Mouse (Mus musculus): ENCODE results near the gene Phc1.
"Not testable (repeated sequence)": the region's sequence is repeated elsewhere in the genome, so short reads cannot be mapped to it uniquely, and the experiment has no call there.

The Phc1 gene

DNA sequence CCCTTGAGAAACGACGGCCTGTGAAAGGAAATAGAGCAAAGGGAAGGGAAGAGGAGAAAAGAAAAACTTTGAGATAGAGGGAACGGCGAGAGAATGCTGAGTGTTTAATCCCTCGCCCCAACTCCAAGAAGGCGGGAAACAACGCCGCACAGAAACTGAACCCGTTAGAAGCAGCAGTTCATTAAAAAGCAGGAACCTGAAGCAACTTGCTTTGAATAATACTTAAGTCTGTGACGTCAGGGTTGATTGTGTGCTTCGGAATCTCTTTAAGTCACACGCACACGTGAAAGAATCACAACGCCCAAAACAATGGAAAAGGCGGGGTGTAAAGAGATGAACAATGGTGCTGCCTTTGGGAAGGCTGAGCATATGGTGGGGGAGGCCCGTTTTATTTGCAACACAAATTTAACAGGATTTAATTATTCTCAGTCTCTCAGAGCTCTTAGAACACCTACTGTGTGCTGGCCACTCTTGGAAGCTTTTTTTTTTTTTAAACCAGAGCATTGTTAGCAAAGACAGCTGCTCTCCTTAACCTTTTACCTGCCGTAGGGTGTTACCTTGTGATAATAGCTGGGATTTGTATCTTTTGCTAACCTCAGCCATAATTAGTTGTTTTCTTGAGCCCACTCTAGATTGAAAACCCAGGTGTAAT, at the start of gene Phc1:
Gene Phc1 (minus strand): TSS at position 213 of the 652 bp plus-strand sequence.
- DNase-seq, result no peak

DNA sequence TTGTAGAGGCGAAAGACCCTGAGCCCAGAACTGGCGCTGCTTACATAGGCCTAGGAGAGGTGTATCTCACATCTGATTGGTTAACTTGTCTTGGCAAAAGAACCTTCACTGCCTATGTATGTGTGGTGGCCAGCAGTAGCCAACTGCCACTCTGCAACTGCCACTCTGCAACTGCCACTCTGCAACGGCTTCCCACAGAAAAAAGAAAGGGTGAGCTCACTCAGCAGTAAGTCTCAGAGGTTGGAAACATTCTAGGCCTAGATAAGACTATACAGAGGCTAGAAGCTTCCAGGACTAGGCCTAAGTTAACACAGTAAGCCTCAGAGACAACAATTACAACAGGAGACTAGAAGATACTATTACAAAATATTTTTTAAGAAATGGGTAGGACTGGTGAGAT, 49.6 kb upstream of the Phc1 start:
- not testable (repeated sequence) for DNase-seq

DNA sequence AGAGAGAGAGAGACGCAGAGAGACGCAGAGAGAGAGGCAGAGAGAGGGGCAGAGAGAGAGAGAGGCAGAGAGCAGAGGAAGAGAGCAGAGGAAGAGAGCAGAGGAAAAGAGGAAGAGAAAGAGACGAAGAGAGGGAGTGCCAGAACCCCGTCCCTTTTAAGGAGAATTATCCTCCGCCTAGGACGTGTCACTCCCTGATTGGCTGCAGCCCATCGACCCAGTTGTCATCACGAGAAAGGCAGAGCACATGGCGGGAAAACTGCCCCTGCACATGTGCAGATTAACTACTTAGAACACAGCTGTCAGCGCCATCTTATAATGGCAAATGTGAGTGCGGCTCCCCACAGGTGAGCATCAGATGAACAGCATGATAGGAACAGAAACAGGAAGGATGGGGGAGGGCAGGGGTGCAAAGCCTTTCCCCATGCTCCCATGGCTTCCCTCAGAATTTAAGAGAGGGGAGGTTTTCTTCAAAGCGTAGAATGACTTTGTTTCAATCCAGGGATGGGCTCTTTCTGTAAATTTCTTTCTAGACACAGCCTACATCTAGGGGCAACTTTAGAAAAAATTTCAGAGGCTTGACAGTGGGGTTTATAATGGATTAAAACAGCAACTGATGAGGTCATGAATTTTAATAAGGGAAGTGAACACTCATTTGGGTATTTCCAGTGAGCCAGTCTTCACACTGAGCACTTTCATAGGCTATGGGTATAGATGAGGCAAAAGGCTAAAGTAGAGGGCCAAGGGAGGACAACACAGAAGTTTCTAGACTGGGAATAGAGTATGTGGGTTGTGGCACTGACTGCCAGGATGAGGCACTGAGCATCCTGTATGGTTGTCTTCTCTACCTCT, 47.0 kb upstream of the Phc1 start:
- not testable (repeated sequence) for DNase-seq

DNA sequence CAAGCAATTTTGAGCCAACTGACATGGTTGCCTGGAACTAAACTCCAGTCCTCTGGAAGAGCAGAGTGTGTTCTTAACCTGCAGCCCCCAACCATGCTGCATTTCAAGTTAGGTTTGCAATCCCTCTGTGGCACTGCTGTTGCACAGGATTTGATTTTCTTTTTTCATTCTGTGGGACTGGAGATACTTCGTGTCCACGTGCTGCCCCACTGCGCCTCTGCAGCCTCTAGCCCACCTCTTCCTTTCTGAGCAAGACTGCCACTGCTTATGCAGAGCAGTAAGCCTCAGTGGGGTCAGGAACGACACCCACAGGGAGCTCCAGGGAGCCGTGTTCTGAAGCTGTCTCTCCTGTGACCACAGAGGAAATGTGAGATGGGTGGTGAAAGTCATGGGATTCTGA, 45.4 kb upstream of the Phc1 start:
- DNase-seq, result no peak

DNA sequence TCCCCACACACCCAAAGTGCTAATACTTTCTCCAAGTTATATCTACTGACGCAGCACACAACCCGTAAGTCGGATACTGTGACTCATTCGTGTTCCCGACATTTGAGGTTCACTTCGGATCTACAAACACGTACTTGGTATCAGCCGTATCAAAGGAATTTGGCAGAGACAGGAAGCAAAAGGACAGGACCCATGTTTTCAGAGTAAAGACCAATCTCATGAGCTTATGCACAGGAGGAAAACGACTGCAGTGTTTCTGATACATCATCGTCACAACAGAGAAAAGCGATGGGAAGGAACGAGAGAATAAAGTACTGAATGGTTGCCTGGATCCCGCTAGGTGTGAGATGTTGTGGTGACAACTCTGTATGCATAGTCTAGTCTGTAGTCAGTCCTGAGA, 44.5 kb upstream of the Phc1 start:
- DNase-seq, result no peak

DNA sequence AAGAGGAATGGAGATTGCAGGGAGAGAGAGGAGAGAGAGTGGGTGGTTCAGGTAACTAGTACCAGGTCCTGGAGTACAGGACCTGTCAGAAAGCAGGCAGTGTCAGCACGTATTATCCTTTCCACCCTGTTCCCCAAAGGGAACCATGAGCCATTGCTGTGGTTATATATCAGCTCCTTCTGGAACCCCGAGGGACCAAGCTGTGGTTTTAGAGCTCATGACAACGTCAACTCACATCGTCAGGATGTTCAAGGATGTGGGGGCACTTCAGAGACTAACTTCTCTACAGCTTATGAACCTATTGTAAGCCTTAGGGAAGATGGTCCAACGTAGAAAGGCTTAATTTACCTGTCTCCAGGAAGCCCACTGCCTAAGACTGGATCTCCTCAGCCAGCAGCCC, 42.9 kb upstream of the Phc1 start:
- no peak for DNase-seq

DNA sequence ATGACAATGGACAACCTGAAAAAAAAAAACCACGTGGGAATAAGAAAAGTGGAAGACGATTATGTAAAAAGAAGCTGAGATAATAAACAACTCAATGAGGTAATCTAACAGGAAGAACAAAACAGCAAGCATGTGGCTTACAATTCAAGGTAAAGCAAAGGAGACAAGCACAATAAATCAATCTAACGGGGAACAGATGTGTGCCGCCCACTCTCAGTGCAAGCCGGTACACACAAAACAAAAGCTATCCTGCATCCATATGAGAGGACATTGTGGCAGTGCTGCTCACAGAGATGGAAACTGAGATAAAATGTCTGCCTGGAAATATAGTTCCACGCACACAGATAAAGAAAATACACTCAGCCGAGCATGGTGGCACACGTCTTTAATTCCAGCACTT, 41.7 kb upstream of the Phc1 start:
- no peak for DNase-seq

DNA sequence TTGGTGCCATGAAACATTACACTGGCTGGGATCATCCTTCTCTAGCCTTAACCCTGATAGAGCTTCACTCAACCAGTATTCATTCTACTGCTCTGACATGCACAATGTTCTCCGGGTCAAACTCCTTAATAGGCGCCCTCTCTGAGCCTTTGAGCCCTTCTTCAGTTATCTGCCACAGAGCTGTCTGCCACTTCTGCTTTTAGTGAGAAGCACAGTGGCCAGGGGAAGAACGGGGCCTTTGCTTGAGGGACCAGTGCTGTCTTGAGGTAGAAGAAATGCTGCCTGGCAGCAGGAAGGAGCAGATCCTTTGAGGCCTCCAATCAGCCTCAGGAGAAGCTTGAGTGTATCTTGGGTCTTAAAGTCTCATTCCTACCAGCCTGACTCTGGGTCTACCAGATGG, 27.9 kb upstream of the Phc1 start:
- no peak for DNase-seq

DNA sequence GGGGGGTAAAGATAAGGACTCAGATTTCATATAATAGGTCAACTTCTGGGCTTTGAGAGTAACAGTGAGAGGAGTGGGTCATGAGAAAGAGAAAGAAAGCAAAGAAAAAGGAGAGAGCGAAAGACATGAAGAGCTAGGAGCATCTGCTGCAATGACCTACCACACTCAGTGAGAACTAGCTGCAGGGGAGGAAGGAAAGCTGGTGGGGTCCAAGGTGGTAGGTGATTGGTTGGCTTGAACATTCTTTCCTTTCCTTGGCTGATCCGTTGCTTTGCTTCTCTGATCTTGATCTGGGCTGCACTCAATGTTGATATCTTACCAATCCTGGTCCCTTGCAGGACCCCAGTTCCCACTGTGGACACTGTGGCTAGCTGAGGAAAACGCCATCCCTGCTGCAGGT, 26.6 kb upstream of the Phc1 start:
- no peak for DNase-seq

DNA sequence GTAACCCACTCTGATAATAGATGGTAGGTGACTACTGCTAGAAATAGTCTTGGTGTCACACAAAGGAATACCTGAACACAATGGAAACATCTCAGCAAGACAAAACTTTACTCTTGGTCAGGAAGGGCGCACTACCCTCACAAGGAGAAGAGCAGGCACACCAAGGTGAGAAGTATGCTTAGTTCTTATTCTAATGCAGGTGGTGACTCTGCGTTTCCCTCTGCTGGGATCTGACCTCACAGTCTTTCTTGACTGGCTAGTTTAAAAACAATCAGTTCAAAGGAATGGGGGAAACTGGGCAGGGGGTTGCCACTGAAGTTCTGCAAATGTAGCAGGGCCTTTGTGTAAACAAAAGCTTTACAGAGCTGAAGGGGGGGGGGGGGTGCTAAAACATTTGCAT, 25.9 kb upstream of the Phc1 start:
- DNase-seq, result no peak

DNA sequence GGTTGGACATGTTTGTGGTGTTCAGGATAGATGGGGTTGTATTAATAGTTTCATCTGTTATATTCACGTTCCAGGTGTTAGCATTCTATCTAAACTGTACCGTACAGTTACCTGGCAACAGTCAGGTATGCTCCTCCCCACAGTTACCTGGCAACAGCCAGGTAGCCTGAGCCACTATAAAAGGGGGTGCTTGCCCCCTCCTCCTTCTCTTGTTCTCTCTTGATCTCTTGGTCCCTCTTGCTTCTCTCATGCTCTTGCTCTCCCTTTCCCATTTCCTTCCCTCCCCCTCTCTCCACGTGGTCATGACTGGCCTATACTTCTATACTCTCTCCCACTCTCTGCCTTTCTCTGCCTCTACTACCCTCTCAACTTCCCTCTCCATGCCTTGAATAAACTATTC, 25.3 kb upstream of the Phc1 start:
- no peak for DNase-seq

DNA sequence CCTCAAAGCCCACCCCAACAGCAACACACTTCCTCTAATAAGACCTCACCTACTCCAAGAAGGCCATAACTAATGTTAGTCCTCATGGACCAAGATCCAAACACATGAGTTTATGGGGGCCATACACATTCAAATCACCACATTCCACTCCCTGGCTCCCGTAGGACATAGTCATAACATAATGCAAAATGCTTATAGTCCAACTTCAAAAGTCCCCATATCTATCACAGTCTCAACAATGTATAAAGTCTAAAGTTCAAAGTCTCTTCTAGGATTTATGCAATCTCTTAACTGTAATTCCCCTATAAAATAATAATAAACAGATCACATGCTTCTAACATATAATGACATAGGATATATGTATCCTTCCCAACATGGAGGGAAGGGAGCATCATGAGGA, 16.7 kb upstream of the Phc1 start:
- no peak for DNase-seq

DNA sequence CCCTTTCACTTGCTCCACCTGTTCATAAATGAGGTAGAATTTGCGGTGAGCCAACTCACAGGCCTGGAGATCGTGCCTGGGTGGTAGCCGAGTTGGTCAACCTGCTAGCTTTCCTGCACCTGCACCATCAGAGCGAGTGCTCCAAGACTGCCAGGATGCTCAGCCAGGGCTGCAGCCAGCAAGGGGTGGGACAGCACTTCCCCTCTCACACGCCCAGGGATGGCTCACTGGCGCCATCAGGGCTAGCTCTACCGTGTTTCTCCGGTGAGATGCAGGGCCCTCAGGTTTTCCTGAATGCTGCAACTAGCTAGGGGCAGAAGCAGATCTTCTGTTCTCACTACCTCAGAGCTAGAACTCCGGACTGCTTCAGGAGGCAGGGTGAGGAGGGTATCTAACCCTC, 15.5 kb upstream of the Phc1 start:
- no peak for DNase-seq

DNA sequence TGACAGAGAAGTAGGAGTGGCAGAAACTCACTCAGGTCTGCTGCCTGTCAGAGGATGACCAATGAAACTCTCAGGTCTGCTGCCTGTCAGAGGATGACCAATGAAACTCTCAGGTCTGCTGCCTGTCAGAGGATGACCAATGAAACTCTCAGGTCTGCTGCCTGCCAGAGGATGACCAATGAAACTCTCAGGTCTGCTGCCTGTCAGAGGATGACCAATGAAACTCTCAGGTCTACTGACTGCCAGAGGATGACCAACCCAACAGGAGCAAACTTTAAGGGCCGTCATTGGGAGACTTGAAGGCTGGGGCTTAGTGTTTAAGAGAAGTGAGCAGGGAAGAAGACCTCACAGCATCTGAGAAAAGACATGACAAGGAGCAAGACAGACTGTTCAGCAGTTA, 7.0 kb upstream of the Phc1 start:
- DNase-seq, result not testable (repeated sequence)

DNA sequence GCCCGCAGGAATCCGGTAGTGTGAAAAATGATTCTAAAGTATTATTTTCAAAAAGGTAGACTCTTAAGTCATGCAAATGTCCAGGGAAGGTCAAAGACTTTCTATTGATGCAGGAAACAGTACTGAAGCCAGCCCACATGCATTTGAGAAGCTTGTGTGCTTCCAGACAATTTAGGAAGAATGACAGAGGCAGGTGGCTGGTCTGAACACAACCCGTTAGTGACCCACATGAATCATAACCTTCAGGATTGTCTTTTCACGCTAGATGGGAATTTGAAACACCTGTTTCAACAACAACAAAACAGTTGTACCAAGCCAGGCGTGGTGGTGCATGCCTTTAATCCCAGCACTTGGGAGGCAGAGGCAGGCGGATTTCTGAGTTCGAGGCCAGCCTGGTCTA, 6.0 kb upstream of the Phc1 start:
- DNase-seq, result no peak

DNA sequence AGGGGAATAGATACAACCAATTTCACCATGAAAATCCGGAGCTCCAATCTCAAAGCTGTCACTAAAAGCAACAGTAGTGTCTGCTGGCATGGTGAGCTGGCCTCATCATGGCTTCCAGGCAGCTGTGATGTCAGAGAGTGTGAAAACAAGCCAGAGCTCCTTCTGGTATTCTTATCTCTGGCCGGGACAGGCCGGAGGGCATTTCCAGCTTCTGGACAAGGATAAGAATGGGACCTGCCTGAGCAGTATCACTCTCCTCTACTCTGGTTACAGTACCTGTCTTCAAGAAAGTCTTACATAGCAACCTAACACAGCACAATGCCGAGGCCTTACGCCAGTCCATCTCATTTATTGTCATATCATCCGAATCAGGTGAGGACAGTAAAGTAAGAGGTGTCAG, 5.4 kb upstream of the Phc1 start:
- no peak for DNase-seq

DNA sequence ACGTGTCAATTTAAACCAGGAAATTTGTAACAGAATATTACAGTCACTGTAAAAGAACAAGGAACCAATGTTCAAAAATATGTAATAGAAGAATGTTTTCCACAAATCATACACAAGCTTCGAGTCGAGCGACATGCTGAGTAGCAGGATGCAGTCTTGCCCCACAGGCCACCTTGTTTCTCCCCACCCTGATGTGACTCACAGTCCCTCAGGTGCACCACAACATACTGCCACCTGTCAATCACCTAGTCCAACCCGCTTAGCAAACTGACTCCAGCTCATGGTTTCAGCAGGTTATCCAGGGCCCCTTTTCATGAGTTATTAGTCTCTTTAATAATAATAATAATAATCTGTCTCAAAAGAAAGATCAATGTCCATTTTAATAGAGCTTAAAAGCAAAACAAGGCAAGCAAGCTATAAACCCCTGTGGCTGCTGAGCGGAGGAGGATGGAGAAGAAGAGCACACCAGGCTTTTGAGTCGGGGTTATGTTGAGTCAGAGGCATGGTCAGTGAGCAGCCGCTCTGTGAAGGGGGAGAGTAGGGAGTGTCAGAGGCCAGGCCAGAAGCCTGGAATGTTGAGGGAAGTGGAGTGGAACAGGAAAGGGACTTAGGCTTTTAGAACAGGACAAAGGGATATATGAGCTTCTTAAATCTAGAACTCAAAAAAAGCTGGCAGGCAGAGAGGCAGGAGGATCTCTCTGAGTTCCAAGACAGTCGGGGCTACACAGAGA, 4.2 kb upstream of the Phc1 start:
- DNase-seq, result no peak

DNA sequence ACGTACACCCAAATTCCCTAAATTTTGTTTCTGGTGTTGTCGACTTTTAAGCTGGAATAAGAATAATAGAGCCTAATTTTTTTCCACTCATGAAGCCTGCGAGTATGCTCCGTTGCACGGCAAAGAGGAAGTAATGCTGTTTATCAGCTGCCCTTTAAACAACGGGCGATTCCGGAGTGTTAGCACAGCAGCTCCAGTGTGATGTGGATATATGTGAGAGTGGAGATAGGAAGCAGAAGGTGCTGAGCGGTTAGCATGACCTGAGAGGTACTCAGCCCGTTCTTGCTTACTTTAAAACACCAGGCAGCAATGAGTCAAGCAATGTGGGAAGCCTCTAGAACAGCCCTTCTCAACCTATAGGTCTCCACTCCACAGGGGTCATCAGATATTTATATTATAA, 3.4 kb upstream of the Phc1 start:
- no peak for DNase-seq

DNA sequence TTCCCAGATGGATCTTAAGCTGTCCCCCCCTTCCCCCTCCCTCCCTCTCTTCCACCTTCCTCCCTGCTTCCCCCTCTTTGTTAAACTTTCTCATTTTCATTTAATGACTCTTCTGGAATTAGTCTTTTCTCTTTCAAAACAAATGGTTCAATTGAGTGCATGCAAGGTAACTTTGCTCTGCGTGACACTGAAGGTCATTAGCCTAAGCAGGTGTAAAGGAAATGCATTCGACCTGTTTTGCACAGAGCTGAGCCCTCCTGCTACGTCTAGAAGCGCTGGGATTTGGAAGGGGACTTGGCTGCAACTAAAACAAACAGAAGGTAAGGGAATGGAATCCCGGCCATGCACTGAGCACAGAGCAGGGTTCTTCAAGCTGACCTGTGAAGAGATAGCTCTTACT, 1.8 kb upstream of the Phc1 start:
- DNase-seq, result no peak

DNA sequence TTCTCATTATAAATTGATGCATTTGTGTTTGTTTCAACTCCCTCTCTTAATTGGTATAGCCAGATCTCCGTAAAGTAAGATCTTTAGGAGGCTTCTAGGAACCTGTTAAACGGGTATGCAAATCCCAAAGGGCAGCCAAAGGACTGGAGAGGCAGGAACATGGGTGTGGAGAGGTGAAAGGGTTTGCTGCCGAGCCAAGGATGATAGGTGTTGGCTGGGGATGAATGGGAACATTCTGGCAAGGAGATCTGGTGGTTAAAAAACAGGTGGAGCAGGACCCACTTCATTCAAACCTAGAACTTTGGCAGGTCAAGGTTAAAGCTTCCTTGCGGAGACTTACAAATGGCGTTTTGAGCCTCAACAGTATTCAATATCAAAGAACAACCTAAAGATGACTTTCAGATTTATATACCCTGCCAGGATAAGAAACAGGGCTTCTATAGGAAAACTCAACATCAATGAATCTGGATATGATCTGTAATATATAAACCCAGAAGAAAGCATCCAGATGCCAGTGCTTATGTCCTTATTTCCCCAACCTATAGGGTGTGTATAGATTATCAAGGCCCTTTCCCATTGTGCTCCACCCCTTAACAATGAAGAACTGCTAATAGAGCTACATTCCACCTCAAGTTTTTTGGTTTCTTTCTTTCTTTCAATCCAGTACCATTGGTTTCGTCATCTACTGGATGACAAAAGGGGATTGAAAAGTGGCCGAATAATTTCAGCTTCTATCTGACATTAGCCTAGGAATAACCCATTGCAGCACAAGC, 863 bp upstream of the Phc1 start:
- no peak for DNase-seq

DNA sequence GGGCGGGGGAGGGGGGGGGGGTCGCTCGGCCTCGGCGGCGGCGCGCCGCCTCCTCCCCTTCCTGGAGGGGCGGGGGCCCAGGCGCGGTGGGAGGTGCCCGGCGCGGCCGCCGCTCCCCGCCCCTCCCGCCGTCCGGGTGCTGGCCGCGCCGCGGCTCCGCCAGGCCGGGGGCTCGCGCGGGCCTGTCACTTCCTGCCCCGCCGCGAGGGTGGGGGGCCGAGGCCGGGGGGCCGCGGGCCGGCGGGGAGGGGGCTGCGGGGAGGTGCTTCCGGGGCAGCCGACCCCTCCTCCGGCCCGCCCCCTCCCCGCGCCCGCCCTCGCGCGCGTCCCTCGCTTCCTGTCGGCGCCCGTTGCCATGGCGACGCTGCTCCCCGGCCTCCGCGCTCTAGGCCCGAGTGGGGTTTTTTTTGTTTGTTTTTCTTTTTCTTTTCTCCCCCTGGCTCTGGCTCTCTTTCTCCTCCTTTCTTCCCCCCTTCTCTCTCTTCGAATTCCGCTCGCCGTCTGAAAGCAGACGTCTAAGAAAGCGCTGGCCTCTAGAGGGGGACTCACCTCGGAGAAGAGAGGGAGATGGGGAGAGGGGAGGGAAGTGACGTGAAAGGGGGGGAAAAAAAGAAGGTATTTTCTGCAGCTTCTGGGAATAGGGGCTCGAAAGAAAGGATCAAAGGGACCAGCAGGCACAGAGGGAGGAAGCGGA, 566 bp downstream of the Phc1 start:
- peak; percentile 87 to 90 for DNase-seq

DNA sequence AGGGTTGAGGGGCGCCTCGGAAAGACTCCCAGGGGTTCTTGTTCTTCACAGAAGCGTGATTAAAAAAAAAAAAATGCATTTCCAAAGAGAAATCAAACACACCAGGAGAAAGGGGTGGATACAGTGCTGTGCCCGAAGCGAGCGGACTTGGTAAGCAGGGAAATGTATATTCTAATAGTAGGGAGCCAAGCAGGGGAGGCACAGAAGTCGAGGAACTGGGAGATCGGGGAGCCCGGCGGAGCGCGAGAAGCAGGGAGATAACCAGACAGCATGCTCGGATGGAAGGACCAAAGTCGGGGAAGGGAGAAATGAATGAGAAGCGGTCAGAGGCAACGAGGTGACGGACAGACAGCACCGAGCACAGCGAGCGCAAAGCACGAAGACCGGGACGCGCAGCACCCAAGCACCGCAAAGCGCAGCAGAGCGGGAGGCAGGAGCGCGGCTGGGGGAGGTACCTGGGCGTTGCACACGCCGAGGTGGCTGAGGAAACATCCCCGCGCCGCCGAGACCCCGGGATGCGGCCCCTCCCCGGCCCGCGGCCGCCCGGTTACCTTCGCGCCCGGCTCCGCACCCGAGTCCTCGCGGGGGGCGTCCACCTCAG, 1.2 kb downstream of the Phc1 start:
- DNase-seq, result peak; percentile 71 to 79

Data from thymus, postnatal 36 days (tissue).